ENCODE assay signal across 17 mouse cellular contexts in the genomic region with DNA sequence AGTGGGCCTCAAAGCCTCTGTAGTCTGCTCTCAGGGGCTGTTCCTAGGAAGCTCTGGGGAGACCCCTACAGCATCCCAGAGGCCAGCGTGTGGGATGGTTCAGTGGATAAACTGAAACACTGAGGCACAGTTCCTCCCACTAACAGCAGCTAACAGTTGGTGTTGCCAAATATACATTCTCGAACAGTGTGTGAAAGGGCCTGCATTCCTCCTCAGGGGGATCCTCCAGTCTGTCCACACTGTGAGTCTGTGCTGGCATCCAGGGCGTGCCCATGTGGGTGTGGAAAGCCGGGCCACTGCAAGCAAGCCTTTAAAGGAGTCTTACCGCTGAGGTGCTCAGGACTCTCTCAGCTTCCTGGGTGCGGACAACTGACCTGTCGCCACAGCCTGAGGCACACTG. TPM values are rescaled to one million over a fixed set of nuclear protein-coding genes. Genes with fewer than 3 reads are reported as not detected.
DNase-seq lines count a peak whose midpoint lies in the region; ATAC-seq lines count a peak whose summit lies in the region.
"Had no signal": no experiment of that assay in that cellular context is flagged by ENCODE, and none has a peak within 500 bp of the region (broad histone marks: within the 10 kb centered on the region; RNA-seq: fewer than 3 reads in every experiment).

No protein-coding gene starts in this region.

- no peaks in the 10 kb centered on the region for H3K27me3 ChIP-seq in heart, embryonic 12.5 days (replicated peaks)
- peaks cover 7% of the 10 kb centered on the region; the same call in 1 of the 2 replicates for H3K27me3 ChIP-seq in embryonic facial prominence, embryonic 10.5 days (replicated peaks; ENCODE audit: low read depth, poor library complexity, severe bottlenecking)
- no peaks in the 10 kb centered on the region for H3K27me3 ChIP-seq in midbrain, embryonic 15.5 days (replicated peaks)
- H3K27me3 ChIP-seq: hindbrain, embryonic 12.5 days; midbrain, embryonic 13.5 days had no signal

- intact Hi-C loops in heart, postnatal 14 days (cut with DNase I): loop anchor here (5.0 kb wide), 1 partner anchor 49 kb away; no protein-coding TSS in a partner anchor

- DNase-seq in cerebellum, adult 11-12 months: peak; percentile 3
- no peak for DNase-seq in cerebellum, postnatal 4 days (ENCODE audit: low spot score in 2 of 2)
- no peak for DNase-seq in heart, postnatal 14 days
- no peak for DNase-seq in embryonic facial prominence, embryonic 10.5 days (ENCODE audit: low spot score)
- peak; percentile 66 to 67 for DNase-seq in right cerebral cortex, adult 2 months (ENCODE audit: low spot score in 2 of 2)
- DNase-seq in lung, postnatal 25 days (ENCODE audit: low spot score): no peak
- DNase-seq: adrenal gland, postnatal 25 days; cerebellum, postnatal 36 days; lung, adult 2 months had no signal

- H3K4me2 ChIP-seq in heart, embryonic 12.5 days: no peak overlapping the region
- H3K4me2 ChIP-seq in midbrain, embryonic 15.5 days: no peak overlapping the region
- H3K4me2 ChIP-seq: forebrain, embryonic 12.5 days; hindbrain, embryonic 12.5 days; midbrain, embryonic 13.5 days had no signal

- H3K9ac ChIP-seq in heart, embryonic 12.5 days: peak overlapping the region; percentile 18; the same call in 1 of the 2 replicates
- no peak overlapping the region for H3K9ac ChIP-seq in midbrain, embryonic 15.5 days
- H3K9ac ChIP-seq: forebrain, embryonic 12.5 days; hindbrain, embryonic 12.5 days; midbrain, embryonic 13.5 days had no signal

- H3K4me3 ChIP-seq in heart, embryonic 12.5 days: no peak overlapping the region
- no peak overlapping the region for H3K4me3 ChIP-seq in embryonic facial prominence, embryonic 10.5 days
- no peak overlapping the region for H3K4me3 ChIP-seq in midbrain, embryonic 15.5 days
- H3K4me3 ChIP-seq: forebrain, embryonic 12.5 days; hindbrain, embryonic 12.5 days; midbrain, embryonic 13.5 days had no signal

- no peaks in the 10 kb centered on the region for H3K9me3 ChIP-seq in heart, embryonic 12.5 days (replicated peaks)
- H3K9me3 ChIP-seq in embryonic facial prominence, embryonic 10.5 days: no peaks in the 10 kb centered on the region
- H3K9me3 ChIP-seq in midbrain, embryonic 15.5 days: no peaks in the 10 kb centered on the region
- H3K9me3 ChIP-seq: forebrain, embryonic 12.5 days; hindbrain, embryonic 12.5 days; midbrain, embryonic 13.5 days had no signal

- 58% methylated on average over 7 of the region's 7 CpGs for WGBS in heart, embryonic 12.5 days
- 72% methylated on average over 7 of the region's 7 CpGs for WGBS in embryonic facial prominence, embryonic 10.5 days
- WGBS in midbrain, embryonic 15.5 days: 64% methylated on average over 7 of the region's 7 CpGs

- H3K36me3 ChIP-seq in heart, embryonic 12.5 days: peaks cover 28% of the 10 kb centered on the region
- H3K36me3 ChIP-seq in embryonic facial prominence, embryonic 10.5 days (replicated peaks): no peaks in the 10 kb centered on the region
- no peaks in the 10 kb centered on the region for H3K36me3 ChIP-seq in midbrain, embryonic 15.5 days (replicated peaks)
- H3K36me3 ChIP-seq: forebrain, embryonic 12.5 days; hindbrain, embryonic 12.5 days; midbrain, embryonic 13.5 days had no signal

- 0 out of 2 replicates have a peak, but pooled peaks have one; percentile 20 for ATAC-seq in heart, embryonic 12.5 days (ENCODE audit: insufficient number of reproducible peaks, low FRiP score)
- ATAC-seq in midbrain, embryonic 15.5 days (replicated peaks): no peak
- ATAC-seq: intestine, postnatal 0 days; midbrain, embryonic 13.5 days had no signal

- H3K4me1 ChIP-seq in heart, embryonic 12.5 days (replicated peaks): peaks cover 13% of the 10 kb centered on the region
- peaks cover 11% of the 10 kb centered on the region for H3K4me1 ChIP-seq in embryonic facial prominence, embryonic 10.5 days
- no peaks in the 10 kb centered on the region for H3K4me1 ChIP-seq in midbrain, embryonic 15.5 days
- H3K4me1 ChIP-seq: forebrain, embryonic 12.5 days; hindbrain, embryonic 12.5 days; midbrain, embryonic 13.5 days had no signal

- H3K27ac ChIP-seq in heart, embryonic 12.5 days (ENCODE audit: poor library complexity, severe bottlenecking): no peak overlapping the region
- H3K27ac ChIP-seq in embryonic facial prominence, embryonic 10.5 days (replicated peaks): peak overlapping the region; percentile 12; the same call in 1 of the 2 replicates
- no peak overlapping the region for H3K27ac ChIP-seq in midbrain, embryonic 15.5 days
- H3K27ac ChIP-seq: forebrain, embryonic 12.5 days; hindbrain, embryonic 12.5 days; kidney, postnatal 0 days; midbrain, embryonic 13.5 days had no signal

RNA-seq across cellular contexts. Expression of gene Sardh, which starts 21.6 kb away (rescaled TPM):
- polyA plus RNA-seq in heart, embryonic 12.5 days (2016; fragmentation: Nextera tagmentation; extraction: Ambion mirVana): 19.0 and 22.5 TPM in 2 replicates
- 10 to 100 TPM; 15.3 to 15.6 TPM for total RNA-seq in heart, postnatal 14 days (2021)
- polyA plus RNA-seq in embryonic facial prominence, embryonic 10.5 days (2016; fragmentation: Nextera tagmentation; extraction: Ambion mirVana): 1.5 and 2.9 TPM in 2 replicates
- 4.6 and 6.5 TPM in 2 replicates for polyA plus RNA-seq in midbrain, embryonic 15.5 days (2015; fragmentation: Nextera tagmentation; extraction: Ambion mirVana)
- total RNA-seq: CH12.LX had no signal

Comparison
In these comparisons a context has a peak if more than half of its experiments do, and no peak if none do; other contexts are left out.
1. DNase-seq: peak in cerebellum, adult 11-12 months (single experiment) and right cerebral cortex, adult 2 months (2 of 2); none in cerebellum, postnatal 4 days (0 of 2), heart, postnatal 14 days (0 of 2), embryonic facial prominence, embryonic 10.5 days (single experiment) and lung, postnatal 25 days (single experiment).